Comparison of ENCODE assay signal across 27 mouse cellular contexts in genomic region chr6:116074892-116075291, GRCm38 (mm10).
DNase-seq lines count a peak whose midpoint lies in the region; ATAC-seq and TF ChIP-seq lines count a peak whose summit lies in the region.
"Had no signal": no experiment of that assay in that cellular context is flagged by ENCODE, and none has a peak within 500 bp of the region (broad histone marks: within the 10 kb centered on the region; RNA-seq: fewer than 3 reads in every experiment).

No protein-coding gene starts in this region.

- no peak for TF ChIP-seq EP300 in heart, adult 2 months (IDR thresholded peaks at IDR 0.05; ENCODE audit: insufficient read depth, low read depth, low read length)

- ATAC-seq in kidney, embryonic 15.5 days (replicated peaks; ENCODE audit: low FRiP score) = no peak
- ATAC-seq in heart, embryonic 16.5 days (replicated peaks; ENCODE audit: extremely low read depth, insufficient read depth, low FRiP score) = no peak
- ATAC-seq in intestine, embryonic 16.5 days = peak; percentile 60
- ATAC-seq: inflammation-experienced regulatory T-cells, adult 6 months had no signal

- no peak for DNase-seq in heart, adult 2 months
- no peak for DNase-seq in heart, postnatal 10 days
- no peak for DNase-seq in kidney, adult 2 months
- no peak for DNase-seq in thymus, postnatal 4 days
- DNase-seq: adrenal gland, postnatal 25 days; cerebellum, adult 8-10 months; cerebellum, postnatal 36 days; embryo, embryonic 11 days; kidney, postnatal 14 days; layer of hippocampus, postnatal 36 days; lung, embryonic 14.5 days; right cerebral cortex, adult 18-20 months; right cerebral cortex, postnatal 4 days; thymus, adult 2 months had no signal

- intact Hi-C loops in heart, adult 2 months (cut with DNase I) = loop anchor here (5.0 kb wide), 1 partner anchor 32 kb away; no protein-coding TSS in a partner anchor
- intact Hi-C loops in heart, postnatal 10 days (cut with DNase I) = loop anchor here (5.0 kb wide), 1 partner anchor 32 kb away; no protein-coding TSS in a partner anchor

- H3K4me2 ChIP-seq in kidney, embryonic 15.5 days = no peak overlapping the region
- no peak overlapping the region for H3K4me2 ChIP-seq in heart, embryonic 16.5 days (ENCODE audit: low read depth, low read length)
- no peak overlapping the region for H3K4me2 ChIP-seq in intestine, embryonic 16.5 days (ENCODE audit: low read depth, low read length)
- H3K4me2 ChIP-seq: embryonic facial prominence, embryonic 13.5 days; forebrain, embryonic 12.5 days; hindbrain, embryonic 13.5 days; limb, embryonic 13.5 days; lung, embryonic 14.5 days; midbrain, embryonic 12.5 days; neural tube, embryonic 15.5 days; stomach, embryonic 15.5 days had no signal

- no peak for TF ChIP-seq POLR2A in heart, adult 2 months (IDR thresholded peaks at IDR 0.05; ENCODE audit: insufficient read depth, low read depth, low read length)
- no peak for TF ChIP-seq POLR2A in kidney, adult 2 months (IDR thresholded peaks at IDR 0.05; ENCODE audit: low read depth, low read length)

- no peak overlapping the region for H3K9ac ChIP-seq in heart, adult 2 months (ENCODE audit: low read depth, low read length)
- no peak overlapping the region for H3K9ac ChIP-seq in kidney, embryonic 15.5 days
- H3K9ac ChIP-seq in heart, embryonic 16.5 days (ENCODE audit: low read length) = no peak overlapping the region
- no peak overlapping the region for H3K9ac ChIP-seq in intestine, embryonic 16.5 days (ENCODE audit: low read depth, low read length)
- H3K9ac ChIP-seq: embryonic facial prominence, embryonic 13.5 days; forebrain, embryonic 12.5 days; hindbrain, embryonic 13.5 days; limb, embryonic 13.5 days; liver, embryonic 14.5 days; lung, embryonic 14.5 days; midbrain, embryonic 12.5 days; neural tube, embryonic 15.5 days; stomach, embryonic 15.5 days had no signal

- no peaks in the 10 kb centered on the region for H3K9me3 ChIP-seq in kidney, embryonic 15.5 days (replicated peaks)
- H3K9me3 ChIP-seq in heart, embryonic 16.5 days (replicated peaks; ENCODE audit: control insufficient read depth, low read length) = no peaks in the 10 kb centered on the region
- no peaks in the 10 kb centered on the region for H3K9me3 ChIP-seq in intestine, embryonic 16.5 days (ENCODE audit: control insufficient read depth, low read length)
- H3K9me3 ChIP-seq: embryonic facial prominence, embryonic 13.5 days; forebrain, embryonic 12.5 days; hindbrain, embryonic 13.5 days; limb, embryonic 13.5 days; midbrain, embryonic 12.5 days; neural tube, embryonic 15.5 days; stomach, embryonic 15.5 days had no signal

- no peak overlapping the region for H3K4me3 ChIP-seq in heart, adult 2 months
- H3K4me3 ChIP-seq in kidney, embryonic 15.5 days (replicated peaks) = no peak overlapping the region
- no peak overlapping the region for H3K4me3 ChIP-seq in kidney, adult 2 months (ENCODE audit: insufficient read depth, low read depth, low read length)
- no peak overlapping the region for H3K4me3 ChIP-seq in heart, embryonic 16.5 days (ENCODE audit: low read length)
- H3K4me3 ChIP-seq in intestine, embryonic 16.5 days (ENCODE audit: low read length) = no peak overlapping the region
- H3K4me3 ChIP-seq: embryonic facial prominence, embryonic 13.5 days; erythroblast, embryonic 14.5 days; forebrain, embryonic 12.5 days; hindbrain, embryonic 13.5 days; limb, embryonic 13.5 days; midbrain, embryonic 12.5 days; neural tube, embryonic 15.5 days; stomach, embryonic 15.5 days had no signal

- peaks cover 15% of the 10 kb centered on the region for H3K4me1 ChIP-seq in heart, adult 2 months (ENCODE audit: control insufficient read depth, insufficient read depth, low read length)
- H3K4me1 ChIP-seq in kidney, embryonic 15.5 days = peaks cover 12% of the 10 kb centered on the region
- H3K4me1 ChIP-seq in kidney, adult 2 months (ENCODE audit: control insufficient read depth, insufficient read depth, low read length) = peaks cover 11% of the 10 kb centered on the region; the same call in 1 of the 2 replicates
- peaks cover 29% of the 10 kb centered on the region for H3K4me1 ChIP-seq in heart, embryonic 16.5 days (ENCODE audit: control insufficient read depth, insufficient read depth, low read length)
- peaks cover 9% of the 10 kb centered on the region for H3K4me1 ChIP-seq in intestine, embryonic 16.5 days (ENCODE audit: control insufficient read depth, insufficient read depth, low read length)
- H3K4me1 ChIP-seq: limb, embryonic 13.5 days had no signal

- no peaks in the 10 kb centered on the region for H3K27me3 ChIP-seq in heart, adult 2 months (ENCODE audit: control insufficient read depth, insufficient read depth, low read length)
- H3K27me3 ChIP-seq in kidney, embryonic 15.5 days = no peaks in the 10 kb centered on the region
- no peaks in the 10 kb centered on the region for H3K27me3 ChIP-seq in kidney, adult 2 months (replicated peaks; ENCODE audit: control insufficient read depth, insufficient read depth, low read length)
- no peaks in the 10 kb centered on the region for H3K27me3 ChIP-seq in heart, embryonic 16.5 days (ENCODE audit: control insufficient read depth, insufficient read depth, low read length)
- H3K27me3 ChIP-seq in intestine, embryonic 16.5 days (replicated peaks; ENCODE audit: control insufficient read depth, insufficient read depth, low read length) = no peaks in the 10 kb centered on the region
- H3K27me3 ChIP-seq: embryonic facial prominence, embryonic 13.5 days; forebrain, embryonic 12.5 days; hindbrain, embryonic 13.5 days; limb, embryonic 13.5 days; midbrain, embryonic 12.5 days; neural tube, embryonic 15.5 days; stomach, embryonic 15.5 days had no signal

- peaks cover 2% of the 10 kb centered on the region for H3K79me2 ChIP-seq in heart, adult 2 months (replicated peaks; ENCODE audit: control insufficient read depth, insufficient read depth, low read length)

- TF ChIP-seq CTCF in heart, adult 2 months (IDR thresholded peaks at IDR 0.05) = no peak
- TF ChIP-seq CTCF in kidney, adult 2 months (conservative IDR thresholded peaks at IDR 0.05; ENCODE audit: insufficient read depth, insufficient read length, low read depth, low read length) = no peak

- H3K27ac ChIP-seq in heart, adult 2 months = peak overlapping the region; percentile 66
- 0 out of 2 replicates have a peak overlapping the region, but pooled peaks have one; percentile 6 for H3K27ac ChIP-seq in kidney, embryonic 15.5 days
- H3K27ac ChIP-seq in kidney, adult 2 months (ENCODE audit: insufficient read depth, low read depth, low read length) = no peak overlapping the region
- peak overlapping the region; percentile 66 for H3K27ac ChIP-seq in heart, embryonic 16.5 days (ENCODE audit: low read length)
- peak overlapping the region; percentile 5; the same call in 1 of the 2 replicates for H3K27ac ChIP-seq in intestine, embryonic 16.5 days (ENCODE audit: low read length)
- H3K27ac ChIP-seq: embryonic facial prominence, embryonic 13.5 days; forebrain, embryonic 12.5 days; hindbrain, embryonic 13.5 days; limb, embryonic 13.5 days; liver, embryonic 14.5 days; midbrain, embryonic 12.5 days; neural tube, embryonic 15.5 days; stomach, embryonic 15.5 days had no signal

- H3K36me3 ChIP-seq in heart, adult 2 months (ENCODE audit: control insufficient read depth, insufficient read depth, low read length) = peaks cover 25% of the 10 kb centered on the region
- no peaks in the 10 kb centered on the region for H3K36me3 ChIP-seq in kidney, embryonic 15.5 days
- no peaks in the 10 kb centered on the region for H3K36me3 ChIP-seq in kidney, adult 2 months (ENCODE audit: control insufficient read depth, insufficient read depth, low read length)
- no peaks in the 10 kb centered on the region for H3K36me3 ChIP-seq in heart, embryonic 16.5 days (ENCODE audit: control insufficient read depth, insufficient read depth)
- H3K36me3 ChIP-seq in intestine, embryonic 16.5 days (ENCODE audit: control insufficient read depth, insufficient read depth, low read length) = no peaks in the 10 kb centered on the region
- H3K36me3 ChIP-seq: embryonic facial prominence, embryonic 13.5 days; forebrain, embryonic 12.5 days; hindbrain, embryonic 13.5 days; limb, embryonic 13.5 days; midbrain, embryonic 12.5 days; neural tube, embryonic 15.5 days; stomach, embryonic 15.5 days had no signal
